Mouse (Mus musculus): ENCODE measurements at regions not wholly inside any gene's neighbourhood (a gene's known extent, or its start where the extent isn't known, plus 50 kb on each side); places are given as distances from the start of the nearest gene placed in this dataset.

GRCm38 (mm10) chr17:7680658-7681057 lies 146.4 kb downstream of the Fndc1 start:
- no peaks in the 10 kb centered on the region for H3K36me3 ChIP-seq
- no peak overlapping the region for H3K4me3 ChIP-seq
- no peaks in the 10 kb centered on the region for H3K9me3 ChIP-seq (replicated peaks)
- H3K9ac ChIP-seq = no peak overlapping the region
- H3K27me3 ChIP-seq (replicated peaks) = 0 out of 2 replicates have a peak, but pooled peaks cover 2% of the 10 kb centered on the region
- no peaks in the 10 kb centered on the region for H3K4me1 ChIP-seq (replicated peaks)
- no peak for ATAC-seq (ENCODE audit: insufficient number of reproducible peaks, low FRiP score)
- 78% methylated on average over 9 of the region's 9 CpGs for WGBS
- H3K4me2 ChIP-seq = no peak overlapping the region
- no peak overlapping the region for H3K27ac ChIP-seq (ENCODE audit: poor library complexity, severe bottlenecking)

GRCm38 (mm10) chr17:7679786-7680185 lies 147.3 kb downstream of the Fndc1 start:
- 0 out of 2 replicates have a peak, but pooled peaks cover 2% of the 10 kb centered on the region for H3K27me3 ChIP-seq (replicated peaks)
- H3K27ac ChIP-seq (ENCODE audit: poor library complexity, severe bottlenecking) = no peak overlapping the region
- no peak overlapping the region for H3K4me2 ChIP-seq
- no peaks in the 10 kb centered on the region for H3K4me1 ChIP-seq (replicated peaks)
- H3K9ac ChIP-seq = no peak overlapping the region
- H3K4me3 ChIP-seq = no peak overlapping the region
- no peaks in the 10 kb centered on the region for H3K36me3 ChIP-seq
- no peaks in the 10 kb centered on the region for H3K9me3 ChIP-seq (replicated peaks)
- no peak for ATAC-seq (ENCODE audit: insufficient number of reproducible peaks, low FRiP score)

GRCm38 (mm10) chr17:7678898-7679297 lies 148.2 kb downstream of the Fndc1 start:
- no peak overlapping the region for H3K27ac ChIP-seq (ENCODE audit: poor library complexity, severe bottlenecking)
- no peak for ATAC-seq (ENCODE audit: insufficient number of reproducible peaks, low FRiP score)

GRCm38 (mm10) chr17:7677796-7678195 lies 149.3 kb downstream of the Fndc1 start:
- H3K4me1 ChIP-seq (replicated peaks) = no peaks in the 10 kb centered on the region
- no peak overlapping the region for H3K4me3 ChIP-seq
- H3K9me3 ChIP-seq (replicated peaks) = no peaks in the 10 kb centered on the region
- H3K27ac ChIP-seq (ENCODE audit: poor library complexity, severe bottlenecking) = no peak overlapping the region
- H3K4me2 ChIP-seq = no peak overlapping the region
- ATAC-seq (ENCODE audit: insufficient number of reproducible peaks, low FRiP score) = no peak
- H3K9ac ChIP-seq = no peak overlapping the region
- WGBS = 83% methylated on average over 7 of the region's 7 CpGs
- H3K36me3 ChIP-seq = no peaks in the 10 kb centered on the region
- 0 out of 2 replicates have a peak, but pooled peaks cover 2% of the 10 kb centered on the region for H3K27me3 ChIP-seq (replicated peaks)

More at GRCm38 (mm10) chr17:7678898-7679297, 148.2 kb downstream of the Fndc1 start:
- WGBS = 49% methylated on average over 9 of the region's 9 CpGs
- no peak overlapping the region for H3K4me3 ChIP-seq
- no peaks in the 10 kb centered on the region for H3K36me3 ChIP-seq
- no peaks in the 10 kb centered on the region for H3K4me1 ChIP-seq (replicated peaks)
- no peak overlapping the region for H3K9ac ChIP-seq
- H3K9me3 ChIP-seq (replicated peaks) = no peaks in the 10 kb centered on the region
- no peak overlapping the region for H3K4me2 ChIP-seq
- H3K27me3 ChIP-seq (replicated peaks) = 0 out of 2 replicates have a peak, but pooled peaks cover 2% of the 10 kb centered on the region

- Histone ChIP-seq H3K27ac (ENCODE audit: poor library complexity, severe bottlenecking) (no peak overlapping the region), H3K27me3 (replicated peaks) (0 out of 2 replicates have a peak, but pooled peaks cover 2% of the 10 kb centered on the region), H3K9me3 (replicated peaks) (no peaks in the 10 kb centered on the region), H3K4me1 (replicated peaks) (no peaks in the 10 kb centered on the region), H3K4me3 (no peak overlapping the region), H3K9ac (no peak overlapping the region), H3K36me3 (no peaks in the 10 kb centered on the region), H3K4me2 (no peak overlapping the region)
- WGBS = 80% methylated on average over 8 of the region's 8 CpGs
- ATAC-seq (ENCODE audit: insufficient number of reproducible peaks, low FRiP score) = no peak
These were observed 149.8 kb downstream of the Fndc1 start for GRCm38 (mm10) chr17:7677301-7677700.

- Histone ChIP-seq H3K27ac (ENCODE audit: poor library complexity, severe bottlenecking) (no peak overlapping the region), H3K9ac (no peak overlapping the region)
These were observed 150.3 kb downstream of the Fndc1 start for GRCm38 (mm10) chr17:7676776-7677175.

GRCm38 (mm10) chr17:7674511-7674910 lies 152.6 kb downstream of the Fndc1 start:
- Histone ChIP-seq H3K4me2 (no peak overlapping the region), H3K4me1 (replicated peaks) (no peaks in the 10 kb centered on the region), H3K27ac (ENCODE audit: poor library complexity, severe bottlenecking) (no peak overlapping the region), H3K4me3 (no peak overlapping the region), H3K36me3 (no peaks in the 10 kb centered on the region), H3K9ac (no peak overlapping the region), H3K9me3 (replicated peaks) (no peaks in the 10 kb centered on the region), H3K27me3 (replicated peaks) (0 out of 2 replicates have a peak, but pooled peaks cover 2% of the 10 kb centered on the region)
- no peak for ATAC-seq (ENCODE audit: insufficient number of reproducible peaks, low FRiP score)
- WGBS = 84% methylated on average over 2 of the region's 2 CpGs

More at GRCm38 (mm10) chr17:7676776-7677175, 150.3 kb downstream of the Fndc1 start:
- Histone ChIP-seq H3K4me3 (no peak overlapping the region), H3K4me2 (no peak overlapping the region), H3K4me1 (replicated peaks) (no peaks in the 10 kb centered on the region), H3K9me3 (replicated peaks) (no peaks in the 10 kb centered on the region), H3K27me3 (replicated peaks) (0 out of 2 replicates have a peak, but pooled peaks cover 2% of the 10 kb centered on the region), H3K36me3 (no peaks in the 10 kb centered on the region)
- WGBS = 88% methylated on average over 2 of the region's 2 CpGs
- no peak for ATAC-seq (ENCODE audit: insufficient number of reproducible peaks, low FRiP score)

- Histone ChIP-seq H3K4me3 (no peak overlapping the region), H3K27me3 (replicated peaks) (no peaks in the 10 kb centered on the region), H3K9me3 (replicated peaks) (no peaks in the 10 kb centered on the region), H3K4me2 (no peak overlapping the region), H3K4me1 (replicated peaks) (peaks cover 5% of the 10 kb centered on the region), H3K9ac (no peak overlapping the region), H3K27ac (ENCODE audit: poor library complexity, severe bottlenecking) (no peak overlapping the region), H3K36me3 (no peaks in the 10 kb centered on the region)
- ATAC-seq (ENCODE audit: insufficient number of reproducible peaks, low FRiP score) = no peak
- 55% methylated on average over 3 of the region's 3 CpGs for WGBS
These were observed 159.3 kb downstream of the Fndc1 start for GRCm38 (mm10) chr17:7667826-7668225.

GRCm38 (mm10) chr17:7666781-7667398 lies 160.2 kb downstream of the Fndc1 start:
- no peak overlapping the region for H3K9ac ChIP-seq
- H3K27me3 ChIP-seq (replicated peaks) = no peaks in the 10 kb centered on the region
- H3K27ac ChIP-seq (ENCODE audit: poor library complexity, severe bottlenecking) = no peak overlapping the region
- no peak for ATAC-seq (ENCODE audit: insufficient number of reproducible peaks, low FRiP score)
- H3K4me2 ChIP-seq = no peak overlapping the region
- H3K4me3 ChIP-seq = no peak overlapping the region
- H3K9me3 ChIP-seq (replicated peaks) = no peaks in the 10 kb centered on the region
- peaks cover 5% of the 10 kb centered on the region for H3K4me1 ChIP-seq (replicated peaks)
- no peaks in the 10 kb centered on the region for H3K36me3 ChIP-seq
- WGBS = 67% methylated on average over 6 of the region's 6 CpGs

GRCm38 (mm10) chr17:7666207-7666606 lies 160.9 kb downstream of the Fndc1 start:
- Histone ChIP-seq H3K4me3 (no peak overlapping the region), H3K4me2 (no peak overlapping the region), H3K9ac (no peak overlapping the region), H3K9me3 (replicated peaks) (no peaks in the 10 kb centered on the region), H3K27ac (ENCODE audit: poor library complexity, severe bottlenecking) (no peak overlapping the region), H3K4me1 (replicated peaks) (peaks cover 5% of the 10 kb centered on the region), H3K36me3 (no peaks in the 10 kb centered on the region), H3K27me3 (replicated peaks) (no peaks in the 10 kb centered on the region)
- WGBS = 51% methylated on average over 5 of the region's 5 CpGs
- no peak for ATAC-seq (ENCODE audit: insufficient number of reproducible peaks, low FRiP score)

GRCm38 (mm10) chr17:7665686-7666085 lies 161.4 kb downstream of the Fndc1 start:
- peaks cover 5% of the 10 kb centered on the region for H3K4me1 ChIP-seq (replicated peaks)
- H3K4me2 ChIP-seq = no peak overlapping the region
- WGBS = 32% methylated on average over 3 of the region's 3 CpGs
- H3K9me3 ChIP-seq (replicated peaks) = no peaks in the 10 kb centered on the region
- no peak for ATAC-seq (ENCODE audit: insufficient number of reproducible peaks, low FRiP score)
- H3K4me3 ChIP-seq = no peak overlapping the region
- H3K36me3 ChIP-seq = no peaks in the 10 kb centered on the region
- H3K27me3 ChIP-seq (replicated peaks) = no peaks in the 10 kb centered on the region
- H3K27ac ChIP-seq (ENCODE audit: poor library complexity, severe bottlenecking) = no peak overlapping the region
- H3K9ac ChIP-seq = no peak overlapping the region
